Mouse (Mus musculus): ENCODE measurements around the gene Lmbr1. TPM values are rescaled to one million over a fixed set of nuclear protein-coding genes. Genes with fewer than 3 reads are reported as not detected.
"Not testable (repeated sequence)": the region's sequence is repeated elsewhere in the genome, so short reads cannot be mapped to it uniquely, and the experiment has no call there.

Gene Lmbr1
- polyA plus RNA-seq (2014; fragmentation: Nextera tagmentation; extraction: Ambion mirVana), result 43.5 and 46.2 TPM in 2 replicates

DNA sequence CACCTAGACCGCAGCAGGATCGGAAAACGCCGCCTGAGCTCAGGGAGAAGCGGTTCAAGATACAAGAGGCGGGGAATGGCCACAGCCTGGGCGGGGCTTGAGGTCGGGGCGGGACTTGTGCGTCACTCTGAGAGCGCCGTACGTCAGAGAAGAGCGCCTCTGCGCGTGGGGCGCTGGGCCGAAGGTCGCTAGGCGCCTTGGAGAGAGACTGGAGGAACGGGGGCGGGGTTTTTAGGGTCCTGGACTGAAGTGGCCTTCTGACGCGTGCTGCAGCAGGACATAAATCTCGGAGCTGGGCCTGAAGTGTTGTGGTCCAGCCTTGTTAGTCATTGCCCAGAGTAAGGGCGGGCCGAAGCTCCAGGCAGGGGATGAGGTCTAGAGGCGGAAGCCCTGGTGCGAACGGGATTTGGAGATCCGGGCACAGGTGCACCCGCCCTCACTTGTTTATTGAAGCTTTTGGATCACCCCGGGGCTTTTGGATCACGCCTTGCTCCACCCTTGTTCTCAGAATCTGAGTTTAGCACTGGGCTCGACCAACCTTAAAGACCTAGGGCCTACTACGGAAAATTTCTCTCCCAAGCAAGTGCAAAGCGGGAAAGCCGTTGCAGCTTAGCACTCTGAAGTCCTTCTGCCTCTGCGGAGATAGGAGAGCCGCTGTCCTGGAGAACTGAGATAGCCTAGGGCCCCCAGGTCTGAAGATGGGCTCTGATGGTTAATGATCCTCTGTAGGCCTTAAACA lies at the start of gene Lmbr1:
TSS of gene Lmbr1 (minus strand) at position 93 of the 739 bp plus-strand sequence.
- Histone ChIP-seq H3K9me3 (ENCODE audit: control insufficient read depth, low read length) (no peaks in the 10 kb centered on the region), H3K4me3 (ENCODE audit: low read depth, low read length) (peak within 1 kb of the TSS; percentile 93), H3K27ac (ENCODE audit: low read depth, low read length) (peak within 1 kb of the TSS; percentile 87), H3K4me1 (ENCODE audit: control insufficient read depth, insufficient read depth, low read length) (peaks cover 8% of the 10 kb centered on the region; the same call in 1 of the 2 replicates), H3K27me3 (ENCODE audit: control insufficient read depth, insufficient read depth, low read length) (no peaks in the 10 kb centered on the region), H3K9ac (replicated peaks; ENCODE audit: low read depth, low read length) (peak within 1 kb of the TSS; percentile 81), H3K4me2 (ENCODE audit: low read depth, low read length) (peak within 1 kb of the TSS; percentile 84), H3K36me3 (ENCODE audit: control insufficient read depth, insufficient read depth, low read length) (no peaks in the 10 kb centered on the region)
- 1% methylated on average over 40 of the region's 40 CpGs for WGBS
- ATAC-seq (ENCODE audit: low read depth), result peak; percentile 99

DNA sequence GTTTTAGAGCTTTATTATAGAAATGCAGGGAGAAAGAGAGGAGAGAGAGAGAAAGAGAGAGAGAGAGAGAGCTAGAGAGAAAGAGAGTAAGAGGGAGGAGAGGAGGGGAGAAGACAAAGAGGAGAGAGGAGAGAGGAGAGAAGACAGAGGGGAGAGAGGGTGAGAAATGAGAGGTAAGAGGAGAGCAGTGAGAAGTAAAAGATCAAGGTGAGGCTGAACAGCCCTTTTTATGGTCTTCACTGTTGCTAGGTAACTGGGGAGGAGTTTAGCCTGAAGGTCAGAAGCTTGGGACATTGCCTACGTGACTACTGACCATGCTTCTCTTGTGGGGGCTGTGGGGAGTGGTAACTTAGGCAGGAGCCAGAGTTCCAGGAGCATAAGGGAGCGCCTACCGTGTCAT lies 45.1 kb upstream of the Lmbr1 start:
- 60% methylated on average over 3 of the region's 3 CpGs for WGBS
- H3K4me2 ChIP-seq (ENCODE audit: low read depth, low read length); H3K4me3 ChIP-seq (ENCODE audit: low read depth, low read length); H3K27ac ChIP-seq (ENCODE audit: low read depth, low read length); H3K36me3 ChIP-seq (ENCODE audit: control insufficient read depth, insufficient read depth, low read length); ATAC-seq (ENCODE audit: low read depth); H3K9me3 ChIP-seq (ENCODE audit: control insufficient read depth, low read length); H3K4me1 ChIP-seq (ENCODE audit: control insufficient read depth, insufficient read depth, low read length); H3K9ac ChIP-seq (replicated peaks; ENCODE audit: low read depth, low read length); H3K27me3 ChIP-seq (ENCODE audit: control insufficient read depth, insufficient read depth, low read length): not testable (repeated sequence)

DNA sequence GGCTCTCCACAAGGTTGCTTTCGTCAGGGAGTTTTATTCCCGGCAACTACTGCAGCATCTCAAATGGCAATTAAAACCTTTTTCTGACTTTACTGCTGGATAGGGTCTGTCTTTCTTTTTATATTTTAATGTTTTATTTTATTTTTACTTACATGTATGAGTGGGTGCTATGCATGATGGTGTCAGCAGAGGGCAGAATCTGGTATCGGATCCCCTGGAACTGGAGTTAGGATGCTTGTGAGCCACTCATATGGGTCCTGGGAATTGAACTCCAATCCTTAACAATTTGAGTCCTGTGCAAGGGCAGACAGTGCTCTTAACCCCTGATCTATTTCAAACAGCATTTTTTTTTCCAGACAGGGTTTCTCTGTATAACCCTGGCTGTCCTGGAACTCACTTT lies 34.9 kb upstream of the Lmbr1 start:
- 84% methylated on average over 3 of the region's 3 CpGs for WGBS
- Histone ChIP-seq H3K4me2 (ENCODE audit: low read depth, low read length) (no peak overlapping the region), H3K9ac (replicated peaks; ENCODE audit: low read depth, low read length) (no peak overlapping the region), H3K27ac (ENCODE audit: low read depth, low read length) (no peak overlapping the region), H3K27me3 (ENCODE audit: control insufficient read depth, insufficient read depth, low read length) (no peaks in the 10 kb centered on the region), H3K4me1 (ENCODE audit: control insufficient read depth, insufficient read depth, low read length) (no peaks in the 10 kb centered on the region), H3K9me3 (ENCODE audit: control insufficient read depth, low read length) (no peaks in the 10 kb centered on the region), H3K4me3 (ENCODE audit: low read depth, low read length) (no peak overlapping the region), H3K36me3 (ENCODE audit: control insufficient read depth, insufficient read depth, low read length) (no peaks in the 10 kb centered on the region)
- no peak for ATAC-seq (ENCODE audit: low read depth)

DNA sequence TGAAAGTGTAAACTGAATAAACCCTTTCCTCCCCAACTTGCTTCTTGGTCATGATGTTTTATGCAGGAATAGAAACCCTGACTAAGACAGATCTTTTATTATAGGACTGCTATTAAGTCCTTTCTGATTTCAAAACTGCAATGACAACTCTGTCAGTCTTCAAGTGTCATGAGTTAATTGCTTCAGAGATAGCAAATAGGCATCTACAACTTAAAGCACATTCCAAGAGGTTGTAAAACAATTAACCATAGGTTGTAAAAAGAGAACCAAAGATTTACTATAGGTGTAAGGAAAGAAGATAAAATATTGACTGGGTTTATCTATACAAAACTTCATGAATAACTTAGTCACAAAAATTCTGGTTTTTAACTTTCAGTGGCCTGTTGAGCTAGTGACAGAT lies 32.7 kb upstream of the Lmbr1 start:
- H3K4me2 ChIP-seq (ENCODE audit: low read depth, low read length), result no peak overlapping the region
- no peaks in the 10 kb centered on the region for H3K4me1 ChIP-seq (ENCODE audit: control insufficient read depth, insufficient read depth, low read length)
- no peak overlapping the region for H3K9ac ChIP-seq (replicated peaks; ENCODE audit: low read depth, low read length)
- no peak overlapping the region for H3K4me3 ChIP-seq (ENCODE audit: low read depth, low read length)
- no peaks in the 10 kb centered on the region for H3K9me3 ChIP-seq (ENCODE audit: control insufficient read depth, low read length)
- no peak overlapping the region for H3K27ac ChIP-seq (ENCODE audit: low read depth, low read length)
- no peaks in the 10 kb centered on the region for H3K27me3 ChIP-seq (ENCODE audit: control insufficient read depth, insufficient read depth, low read length)
- no peak for ATAC-seq (ENCODE audit: low read depth)
- no peaks in the 10 kb centered on the region for H3K36me3 ChIP-seq (ENCODE audit: control insufficient read depth, insufficient read depth, low read length)

DNA sequence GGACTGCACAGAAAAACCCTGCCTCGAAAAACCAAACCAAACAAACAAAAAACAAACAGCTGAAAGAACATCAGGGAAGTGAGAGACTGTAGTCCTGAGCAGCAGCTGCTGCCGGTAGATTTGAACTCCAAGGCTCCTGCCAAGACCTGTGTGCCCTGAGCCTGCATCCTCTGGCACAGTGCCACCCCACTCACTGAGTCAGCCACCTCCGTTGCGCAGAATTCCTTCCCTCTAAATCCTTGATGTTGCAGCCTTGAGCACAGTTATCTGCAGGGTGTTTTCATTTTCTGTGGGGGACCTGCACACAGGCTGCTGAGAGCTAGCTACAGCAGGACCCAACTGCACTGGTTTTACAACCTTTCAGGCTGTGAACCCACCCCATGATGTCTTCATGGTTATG lies 20.2 kb upstream of the Lmbr1 start:
- H3K4me2 ChIP-seq (ENCODE audit: low read depth, low read length), result no peak overlapping the region
- no peak overlapping the region for H3K27ac ChIP-seq (ENCODE audit: low read depth, low read length)
- WGBS, result 67% methylated on average over 4 of the region's 4 CpGs
- H3K36me3 ChIP-seq (ENCODE audit: control insufficient read depth, insufficient read depth, low read length), result no peaks in the 10 kb centered on the region
- no peaks in the 10 kb centered on the region for H3K9me3 ChIP-seq (ENCODE audit: control insufficient read depth, low read length)
- ATAC-seq (ENCODE audit: low read depth), result no peak
- no peaks in the 10 kb centered on the region for H3K4me1 ChIP-seq (ENCODE audit: control insufficient read depth, insufficient read depth, low read length)
- no peak overlapping the region for H3K4me3 ChIP-seq (ENCODE audit: low read depth, low read length)
- no peak overlapping the region for H3K9ac ChIP-seq (replicated peaks; ENCODE audit: low read depth, low read length)
- no peaks in the 10 kb centered on the region for H3K27me3 ChIP-seq (ENCODE audit: control insufficient read depth, insufficient read depth, low read length)

DNA sequence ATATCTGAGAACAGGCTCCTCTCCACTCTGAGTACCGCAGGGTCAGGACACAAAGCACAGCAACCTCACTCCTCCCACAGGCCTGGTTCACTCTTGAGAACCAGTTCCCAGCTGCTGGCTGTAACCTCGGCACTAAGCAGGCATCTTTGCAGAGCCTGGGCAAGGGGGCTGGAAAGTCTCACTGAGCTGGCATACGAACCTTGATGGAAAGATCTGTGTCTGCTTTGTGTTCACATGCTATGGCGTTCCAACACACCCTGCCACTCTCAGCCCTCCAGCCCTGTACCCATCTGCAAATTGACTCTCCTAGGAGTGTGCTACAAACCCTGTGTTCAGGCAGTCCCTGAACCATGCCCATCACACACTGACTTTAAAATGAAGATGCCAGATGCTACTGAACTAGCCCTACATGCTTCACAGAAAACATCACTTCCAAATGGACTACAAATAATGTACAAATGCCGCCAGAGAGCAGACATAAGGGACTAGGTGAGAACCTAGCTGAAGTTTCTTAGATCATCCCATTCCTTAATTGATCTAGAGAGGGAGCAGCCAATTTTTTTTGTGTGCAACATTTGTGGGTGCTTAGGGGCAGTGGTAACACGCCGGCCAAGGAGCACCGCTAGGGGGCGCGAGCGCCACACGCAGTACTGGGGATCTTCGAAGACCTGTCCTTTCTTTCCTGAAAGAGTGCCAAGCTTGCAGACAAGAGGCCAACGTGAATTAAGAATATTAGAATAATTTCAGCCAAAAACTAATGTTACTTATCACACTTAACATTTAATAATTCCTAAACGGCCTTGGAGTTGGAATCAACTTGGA lies 11.0 kb upstream of the Lmbr1 start:
- no peak overlapping the region for H3K4me2 ChIP-seq (ENCODE audit: low read depth, low read length)
- no peaks in the 10 kb centered on the region for H3K4me1 ChIP-seq (ENCODE audit: control insufficient read depth, insufficient read depth, low read length)
- no peak overlapping the region for H3K4me3 ChIP-seq (ENCODE audit: low read depth, low read length)
- no peak overlapping the region for H3K27ac ChIP-seq (ENCODE audit: low read depth, low read length)
- H3K9ac ChIP-seq (replicated peaks; ENCODE audit: low read depth, low read length), result no peak overlapping the region
- WGBS, result 22% methylated on average over 15 of the region's 15 CpGs
- no peaks in the 10 kb centered on the region for H3K9me3 ChIP-seq (ENCODE audit: control insufficient read depth, low read length)
- no peaks in the 10 kb centered on the region for H3K36me3 ChIP-seq (ENCODE audit: control insufficient read depth, insufficient read depth, low read length)
- ATAC-seq (ENCODE audit: low read depth), result peak; percentile 89
- no peaks in the 10 kb centered on the region for H3K27me3 ChIP-seq (ENCODE audit: control insufficient read depth, insufficient read depth, low read length)

DNA sequence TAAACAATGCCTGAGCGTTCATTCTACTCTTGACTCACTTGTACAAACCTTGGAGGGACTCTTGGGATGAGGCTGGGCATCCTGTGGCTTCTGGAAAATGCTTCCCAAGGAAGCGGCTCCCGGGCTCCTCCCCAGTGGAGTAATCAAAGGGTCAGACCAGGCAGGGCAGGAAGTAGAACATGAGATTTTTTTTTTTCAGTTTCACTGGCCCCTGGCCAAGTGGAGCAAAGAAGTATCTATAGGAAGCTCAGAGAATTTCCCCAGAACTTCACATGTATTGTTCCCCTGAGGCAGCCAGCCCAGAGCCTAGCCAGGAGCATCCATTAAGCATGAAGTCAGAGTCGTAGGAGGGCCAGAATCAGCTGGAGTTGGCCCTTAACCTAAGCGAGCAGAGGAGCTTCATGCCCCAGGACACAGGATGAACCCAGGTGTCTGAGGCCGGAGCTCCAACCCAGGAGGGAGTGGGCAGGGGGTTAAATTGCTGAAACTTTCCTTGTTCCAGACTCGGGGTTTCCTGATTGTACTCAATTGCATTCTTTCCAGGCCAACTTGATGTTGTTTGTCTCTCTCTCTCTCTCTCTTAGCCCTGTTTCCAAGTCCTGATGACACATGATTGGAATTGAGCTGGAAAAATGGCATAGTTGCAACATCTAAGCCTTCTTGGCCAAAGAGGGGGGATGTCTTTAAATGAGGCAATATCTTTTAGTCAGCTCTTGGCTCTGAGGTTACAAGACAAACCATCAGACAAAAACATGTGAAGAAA lies 10.2 kb upstream of the Lmbr1 start:
- no peaks in the 10 kb centered on the region for H3K36me3 ChIP-seq (ENCODE audit: control insufficient read depth, insufficient read depth, low read length)

DNA sequence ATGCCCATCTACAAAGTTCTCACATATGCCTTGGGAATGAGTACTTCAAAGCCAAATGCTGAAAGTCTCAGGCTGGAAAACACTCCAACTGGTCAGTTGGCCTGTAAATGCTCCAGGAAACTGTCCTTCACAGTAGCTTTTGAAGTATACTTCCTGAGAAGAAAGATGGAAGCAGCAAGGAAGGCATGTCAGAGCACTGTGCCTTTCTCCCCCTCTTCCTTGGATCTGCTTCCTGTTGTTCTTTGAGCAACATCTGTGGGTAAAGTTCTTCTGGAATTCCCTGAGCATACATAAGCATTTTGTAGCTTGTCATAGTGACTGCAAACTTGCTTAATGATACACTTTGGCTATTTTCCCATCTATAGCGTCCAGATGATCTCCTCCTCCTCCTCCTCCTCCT lies 9.4 kb upstream of the Lmbr1 start:
- Histone ChIP-seq H3K9me3 (ENCODE audit: control insufficient read depth, low read length) (no peaks in the 10 kb centered on the region), H3K4me3 (ENCODE audit: low read depth, low read length) (no peak overlapping the region), H3K36me3 (ENCODE audit: control insufficient read depth, insufficient read depth, low read length) (no peaks in the 10 kb centered on the region), H3K4me2 (ENCODE audit: low read depth, low read length) (no peak overlapping the region), H3K4me1 (ENCODE audit: control insufficient read depth, insufficient read depth, low read length) (no peaks in the 10 kb centered on the region), H3K27me3 (ENCODE audit: control insufficient read depth, insufficient read depth, low read length) (no peaks in the 10 kb centered on the region), H3K27ac (ENCODE audit: low read depth, low read length) (no peak overlapping the region), H3K9ac (replicated peaks; ENCODE audit: low read depth, low read length) (no peak overlapping the region)
- ATAC-seq (ENCODE audit: low read depth), result no peak
- 50% methylated on average over 1 of the region's 1 CpGs for WGBS

More for the DNA sequence above, 10.2 kb upstream of the Lmbr1 start:
- 51% methylated on average over 7 of the region's 7 CpGs for WGBS
- Histone ChIP-seq H3K4me1 (ENCODE audit: control insufficient read depth, insufficient read depth, low read length) (no peaks in the 10 kb centered on the region), H3K27ac (ENCODE audit: low read depth, low read length) (no peak overlapping the region), H3K9ac (replicated peaks; ENCODE audit: low read depth, low read length) (no peak overlapping the region), H3K27me3 (ENCODE audit: control insufficient read depth, insufficient read depth, low read length) (no peaks in the 10 kb centered on the region), H3K4me2 (ENCODE audit: low read depth, low read length) (no peak overlapping the region), H3K4me3 (ENCODE audit: low read depth, low read length) (no peak overlapping the region), H3K9me3 (ENCODE audit: control insufficient read depth, low read length) (no peaks in the 10 kb centered on the region)
- 0 out of 2 replicates have a peak, but pooled peaks have one; percentile 31 for ATAC-seq (ENCODE audit: low read depth)

Measured in neural tube, embryonic 14.5 days (tissue).